11 mouse cellular contexts compared by ENCODE assay signal in the genomic region with DNA sequence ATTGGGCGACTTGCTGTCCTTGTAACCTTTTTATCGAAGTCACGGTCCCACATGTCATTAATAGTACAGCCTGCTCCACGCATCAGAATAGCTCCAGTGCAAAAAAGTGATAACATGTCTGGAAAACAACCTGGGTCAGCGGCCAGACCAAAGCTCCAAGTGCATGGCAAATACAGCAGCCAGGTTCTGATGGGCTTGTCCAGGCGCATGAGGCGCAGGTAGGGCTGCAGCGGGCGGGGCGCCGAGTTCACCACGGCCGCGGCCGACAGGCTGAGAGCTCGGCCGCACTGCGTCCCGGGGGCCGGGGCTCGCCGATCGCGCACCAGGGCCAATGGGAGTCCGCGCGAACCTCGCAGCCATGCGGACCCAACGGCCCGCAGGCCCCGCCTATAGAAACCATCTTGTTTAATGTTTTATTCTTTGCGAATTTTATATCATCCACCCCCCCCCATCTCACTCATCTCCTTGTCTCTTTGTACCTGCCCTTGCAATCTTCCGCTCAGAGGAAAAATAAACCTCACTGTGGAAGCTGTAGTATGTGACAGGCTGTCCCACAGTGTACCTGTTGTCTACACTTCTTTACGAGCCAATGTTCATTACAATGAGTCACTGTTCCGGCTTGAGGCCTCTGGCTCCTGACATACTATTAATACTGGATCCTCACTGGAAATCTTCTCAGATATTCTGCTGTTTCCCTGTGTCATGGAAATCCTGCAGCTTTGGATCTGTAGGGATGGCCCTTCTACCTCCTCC. TPM values are rescaled to one million over a fixed set of nuclear protein-coding genes. Genes with fewer than 3 reads are reported as not detected.
A peak's percentile ranks its signal among the peaks of the same experiment; 100 is the strongest.
DNase-seq lines count a peak whose midpoint lies in the region; ATAC-seq lines count a peak whose summit lies in the region.
"Had no signal": no experiment of that assay in that cellular context is flagged by ENCODE, and none has a peak within 500 bp of the region (broad histone marks: within the 10 kb centered on the region; RNA-seq: fewer than 3 reads in every experiment).

No protein-coding gene starts in this region.

- peak overlapping the region; percentile 23; the same call in 1 of the 2 replicates for H3K4me3 ChIP-seq in kidney, embryonic 16.5 days (ENCODE audit: low read length)
- H3K4me3 ChIP-seq in forebrain, embryonic 10.5 days, result peak overlapping the region; percentile 36
- no peak overlapping the region for H3K4me3 ChIP-seq in limb, embryonic 11.5 days (ENCODE audit: low read depth, low read length)
- H3K4me3 ChIP-seq in neural tube, embryonic 15.5 days (replicated peaks), result peak overlapping the region; percentile 19; the same call in 1 of the 2 replicates

- peak; percentile 74; the same call in 1 of the 2 replicates for ATAC-seq in kidney, embryonic 16.5 days (ENCODE audit: low FRiP score, low TSS enrichment)
- no peak; the same call in 1 of the 2 replicates for ATAC-seq in limb, embryonic 11.5 days (ENCODE audit: insufficient number of reproducible peaks, low FRiP score, low TSS enrichment, low read depth)
- no peak for ATAC-seq in neural tube, embryonic 15.5 days (ENCODE audit: low FRiP score)

- H3K36me3 ChIP-seq in kidney, embryonic 16.5 days (ENCODE audit: insufficient read depth, low read length), result no peaks in the 10 kb centered on the region
- no peaks in the 10 kb centered on the region for H3K36me3 ChIP-seq in forebrain, embryonic 10.5 days (replicated peaks)
- no peaks in the 10 kb centered on the region for H3K36me3 ChIP-seq in limb, embryonic 11.5 days (ENCODE audit: control insufficient read depth, insufficient read depth, low read length)
- no peaks in the 10 kb centered on the region for H3K36me3 ChIP-seq in neural tube, embryonic 15.5 days

- 56% methylated on average over 36 of the region's 36 CpGs for WGBS in kidney, embryonic 16.5 days
- WGBS in forebrain, embryonic 10.5 days, result 46% methylated on average over 36 of the region's 36 CpGs
- 44% methylated on average over 36 of the region's 36 CpGs for WGBS in limb, embryonic 11.5 days
- 50% methylated on average over 36 of the region's 36 CpGs for WGBS in neural tube, embryonic 15.5 days

- H3K4me1 ChIP-seq in kidney, embryonic 16.5 days (ENCODE audit: insufficient read depth, low read length), result no peaks in the 10 kb centered on the region
- peaks cover 17% of the 10 kb centered on the region for H3K4me1 ChIP-seq in forebrain, embryonic 10.5 days
- no peaks in the 10 kb centered on the region for H3K4me1 ChIP-seq in limb, embryonic 11.5 days (ENCODE audit: control insufficient read depth, insufficient read depth, low read length)
- H3K4me1 ChIP-seq in neural tube, embryonic 15.5 days, result peaks cover 4% of the 10 kb centered on the region; the same call in 1 of the 2 replicates

- H3K9ac ChIP-seq in kidney, embryonic 16.5 days (replicated peaks; ENCODE audit: low read length), result 0 out of 2 replicates have a peak overlapping the region, but pooled peaks have one; percentile 34
- no peak overlapping the region for H3K9ac ChIP-seq in limb, embryonic 11.5 days (ENCODE audit: low read length)
- H3K9ac ChIP-seq in neural tube, embryonic 15.5 days (replicated peaks), result no peak overlapping the region

- DNase-seq in kidney, adult 9 months, result no peak
- no peak for DNase-seq in forebrain, embryonic 10.5 days (ENCODE audit: extremely low spot score, low spot score)
- peak; percentile 32 for DNase-seq in limb, embryonic 11.5 days (ENCODE audit: low spot score)
- DNase-seq in left cerebral cortex, postnatal 36 days (ENCODE audit: low spot score in 2 of 2), result no peak
- no peak for DNase-seq in layer of hippocampus, postnatal 14 days (ENCODE audit: low spot score in 2 of 2)
- DNase-seq in adrenal gland, adult 8-10 months, result no peak
- DNase-seq: cerebellum, adult 9-10 months; spleen, adult 18-20 months had no signal

- peaks cover 16% of the 10 kb centered on the region; the same call in 1 of the 2 replicates for H3K9me3 ChIP-seq in kidney, embryonic 16.5 days (ENCODE audit: low read length)
- peaks cover 9% of the 10 kb centered on the region; the same call in 1 of the 2 replicates for H3K9me3 ChIP-seq in forebrain, embryonic 10.5 days
- H3K9me3 ChIP-seq in limb, embryonic 11.5 days (ENCODE audit: control insufficient read depth, low read length), result no peaks in the 10 kb centered on the region
- H3K9me3 ChIP-seq in neural tube, embryonic 15.5 days (replicated peaks), result no peaks in the 10 kb centered on the region

- H3K27me3 ChIP-seq in kidney, embryonic 16.5 days (ENCODE audit: insufficient read depth, low read length), result no peaks in the 10 kb centered on the region
- H3K27me3 ChIP-seq in forebrain, embryonic 10.5 days (ENCODE audit: poor library complexity, severe bottlenecking), result peaks cover 11% of the 10 kb centered on the region
- no peaks in the 10 kb centered on the region for H3K27me3 ChIP-seq in limb, embryonic 11.5 days (ENCODE audit: control insufficient read depth, insufficient read depth, low read length)
- no peaks in the 10 kb centered on the region for H3K27me3 ChIP-seq in neural tube, embryonic 15.5 days (replicated peaks)

- peak overlapping the region; percentile 49 for H3K4me2 ChIP-seq in kidney, embryonic 16.5 days (replicated peaks; ENCODE audit: low read depth, low read length)
- no peak overlapping the region for H3K4me2 ChIP-seq in limb, embryonic 11.5 days (ENCODE audit: low read depth, severe bottlenecking)
- H3K4me2 ChIP-seq in neural tube, embryonic 15.5 days, result peak overlapping the region; percentile 55

- intact Hi-C loops in left cerebral cortex, postnatal 36 days (cut with DNase I), result no loop called here

- no peak overlapping the region for H3K27ac ChIP-seq in kidney, embryonic 16.5 days (ENCODE audit: low read length)
- H3K27ac ChIP-seq in forebrain, embryonic 10.5 days, result peak overlapping the region; percentile 67; the same call in 1 of the 2 replicates
- no peak overlapping the region for H3K27ac ChIP-seq in limb, embryonic 11.5 days (replicated peaks; ENCODE audit: low read depth, low read length)
- H3K27ac ChIP-seq in neural tube, embryonic 15.5 days (replicated peaks), result no peak overlapping the region
- H3K27ac ChIP-seq: macrophage had no signal

RNA-seq across cellular contexts. Expression of gene Atf7ip, which starts 19.0 kb away (rescaled TPM):
- 38.0 and 41.0 TPM in 2 replicates for polyA plus RNA-seq in kidney, embryonic 16.5 days (2015; fragmentation: Nextera tagmentation; extraction: Ambion mirVana)
- 44.2 and 46.7 TPM in 2 replicates for polyA plus RNA-seq in forebrain, embryonic 10.5 days (2016; fragmentation: Nextera tagmentation; extraction: Ambion mirVana)
- 49.8 and 60.1 TPM in 2 replicates for polyA plus RNA-seq in limb, embryonic 11.5 days (2014; fragmentation: Nextera tagmentation; extraction: Ambion mirVana)
- 33.5 and 36.0 TPM in 2 replicates for polyA plus RNA-seq in neural tube, embryonic 15.5 days (2015; fragmentation: Nextera tagmentation; extraction: Ambion mirVana)
- total RNA-seq in left cerebral cortex, postnatal 36 days (2021), result 100 to 1,000 TPM; 102 to 125 TPM
- total RNA-seq in layer of hippocampus, postnatal 14 days (2021), result 100 to 1,000 TPM; 108 to 121 TPM
- total RNA-seq in adrenal gland, adult 8-10 months (2022), result 100 to 1,000 TPM in 2 of 4 experiments, 10 to 100 TPM in 2; 79.2 to 127 (median 99.1) TPM
